Mouse (Mus musculus) erythroblast, embryonic 14.5 days (primary cell): Measurements from ENCODE around the gene Rab31.

ENCODE experiments used
- GATA1 ChIP-seq: IDR thresholded peaks from 2 replicates; pipeline ENCODE4 v1.6.1; 2012; ENCODE audit warnings: low read length, inconsistent platforms, mixed read lengths
- TAL1 ChIP-seq: IDR thresholded peaks from 3 replicates; pipeline ENCODE4 v1.6.1; 2012; ENCODE audit warnings: low read length, inconsistent platforms, mixed read lengths

GRCm38 (mm10) chr17:65755857-65756256 is 16.7 kb downstream of the Rab31 start:
- TF ChIP-seq TAL1 (no peak), GATA1 (no peak)
